Mouse (Mus musculus) liver, adult 2 months (tissue): ENCODE results near the gene Fat2.

ENCODE experiments used
- CTCF ChIP-seq: fragments of 200-500 bp; IDR thresholded peaks from 2 replicates; pipeline ENCODE4 v1.5.1; 2011; ENCODE audit warnings: low read depth, low read length, control low read depth
- POLR2A ChIP-seq: fragments of 200-500 bp; IDR thresholded peaks from 2 replicates; pipeline ENCODE4 v1.6.1; 2011; ENCODE audit warnings: low read length, control low read depth; ENCODE audit not compliant: insufficient read depth; ENCODE audit errors: extremely low read depth

DNA sequence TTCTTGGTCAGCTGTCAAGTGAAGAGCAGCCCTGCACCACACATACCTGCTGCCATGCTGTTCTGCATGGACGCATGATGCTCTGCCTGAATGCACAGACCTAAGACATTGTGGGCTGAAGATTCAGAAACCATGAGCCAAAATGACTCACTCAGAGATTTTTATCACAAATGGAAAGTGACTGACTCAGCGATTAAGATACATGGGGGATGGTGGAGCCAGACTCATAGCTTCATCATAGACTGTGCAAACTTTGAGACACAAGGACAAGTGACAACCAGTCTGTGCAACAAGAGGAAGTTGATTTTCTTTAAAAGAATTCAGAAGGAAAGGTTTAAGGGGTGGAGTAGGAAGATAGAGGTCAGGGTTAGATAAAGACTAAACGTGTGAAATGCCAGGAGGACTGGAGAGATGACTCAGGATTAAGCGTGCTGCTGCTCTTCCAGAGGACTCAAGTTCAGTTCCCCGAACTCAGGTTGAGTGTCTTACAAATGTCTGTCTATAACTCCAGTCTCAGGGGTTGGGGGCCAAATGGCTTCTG, 46.4 kb downstream of the Fat2 start:
- TF ChIP-seq CTCF, result no peak
- TF ChIP-seq POLR2A, result no peak
